In genomic region chr10:73010897-73011296, GRCm38 (mm10) we compare ENCODE assay signal across 17 mouse cellular contexts.
DNase-seq lines count a peak whose midpoint lies in the region; ATAC-seq and TF ChIP-seq lines count a peak whose summit lies in the region.
"Had no signal": no experiment of that assay in that cellular context is flagged by ENCODE, and none has a peak within 500 bp of the region (broad histone marks: within the 10 kb centered on the region; RNA-seq: fewer than 3 reads in every experiment).

No protein-coding gene starts in this region.

- no peak overlapping the region for H3K27ac ChIP-seq in hindbrain, postnatal 0 days
- H3K27ac ChIP-seq in hindbrain, embryonic 16.5 days (ENCODE audit: low read depth, low read length) = no peak overlapping the region
- H3K27ac ChIP-seq in neural tube, embryonic 11.5 days (ENCODE audit: low read depth, low read length) = no peak overlapping the region
- no peak overlapping the region for H3K27ac ChIP-seq in stomach, postnatal 0 days (replicated peaks)
- no peak overlapping the region for H3K27ac ChIP-seq in gastrocnemius, adult 2 months
- H3K27ac ChIP-seq: embryonic facial prominence, embryonic 12.5 days; hindbrain, embryonic 13.5 days; midbrain, embryonic 10.5 days; stomach, embryonic 15.5 days had no signal

- ATAC-seq in hindbrain, postnatal 0 days = no peak
- ATAC-seq in hindbrain, embryonic 16.5 days = no peak
- no peak for ATAC-seq in neural tube, embryonic 11.5 days (ENCODE audit: insufficient read depth, low FRiP score, low TSS enrichment)
- ATAC-seq in Patski = no peak
- ATAC-seq in stomach, postnatal 0 days (ENCODE audit: low FRiP score, low TSS enrichment) = no peak
- ATAC-seq: lung, postnatal 0 days had no signal

- no peak overlapping the region for H3K4me3 ChIP-seq in hindbrain, postnatal 0 days (ENCODE audit: low read length)
- H3K4me3 ChIP-seq in hindbrain, embryonic 16.5 days (ENCODE audit: low read length) = no peak overlapping the region
- H3K4me3 ChIP-seq in neural tube, embryonic 11.5 days (ENCODE audit: low read depth, low read length) = no peak overlapping the region
- H3K4me3 ChIP-seq in stomach, postnatal 0 days (ENCODE audit: low read depth, low read length) = no peak overlapping the region
- no peak overlapping the region for H3K4me3 ChIP-seq in gastrocnemius, adult 2 months
- H3K4me3 ChIP-seq: embryonic facial prominence, embryonic 12.5 days; heart, embryonic 12.5 days; hindbrain, embryonic 13.5 days; midbrain, embryonic 10.5 days; stomach, embryonic 15.5 days had no signal

- intact Hi-C loops in gastrocnemius, adult 2 months (cut with DNase I) = no loop called here

- no peak for TF ChIP-seq EP300 in stomach, postnatal 0 days (optimal IDR thresholded peaks at IDR 0.05)

- no peak for DNase-seq in hindbrain, postnatal 0 days (ENCODE audit: low spot score)
- DNase-seq in neural tube, embryonic 11.5 days (ENCODE audit: low spot score) = peak; percentile 12
- DNase-seq in neural tube, embryonic 10.5 days (ENCODE audit: extremely low spot score, low spot score) = no peak
- no peak for DNase-seq in Patski (ENCODE audit: low read depth, low spot score)
- no peak for DNase-seq in stomach, postnatal 0 days (ENCODE audit: low spot score)
- no peak for DNase-seq in gastrocnemius, adult 2 months
- DNase-seq: cerebellum, adult 2 months; gastrocnemius, postnatal 25 days; kidney, postnatal 14 days; liver had no signal

- in situ Hi-C loops in Patski (cut with MboI; ENCODE audit: low pct_unique_long_range_greater_than_20kb) = no loop called here

- H3K36me3 ChIP-seq in hindbrain, postnatal 0 days (ENCODE audit: insufficient read depth, low read length) = no peaks in the 10 kb centered on the region
- H3K36me3 ChIP-seq in hindbrain, embryonic 16.5 days (ENCODE audit: control insufficient read depth, insufficient read depth, low read length) = no peaks in the 10 kb centered on the region
- no peaks in the 10 kb centered on the region for H3K36me3 ChIP-seq in neural tube, embryonic 11.5 days (ENCODE audit: control insufficient read depth, insufficient read depth, low read length)
- H3K36me3 ChIP-seq in stomach, postnatal 0 days (ENCODE audit: control insufficient read depth, insufficient read depth, low read length) = no peaks in the 10 kb centered on the region
- H3K36me3 ChIP-seq: embryonic facial prominence, embryonic 12.5 days; heart, embryonic 12.5 days; hindbrain, embryonic 13.5 days; midbrain, embryonic 10.5 days; stomach, embryonic 15.5 days had no signal

- 76% methylated on average over 3 of the region's 3 CpGs for WGBS in hindbrain, postnatal 0 days
- 59% methylated on average over 3 of the region's 3 CpGs for WGBS in hindbrain, embryonic 16.5 days
- WGBS in neural tube, embryonic 11.5 days = 67% methylated on average over 3 of the region's 3 CpGs
- 59% methylated on average over 3 of the region's 3 CpGs for WGBS in stomach, postnatal 0 days

- no peaks in the 10 kb centered on the region for H3K27me3 ChIP-seq in hindbrain, postnatal 0 days (ENCODE audit: insufficient read depth, low read length)
- no peaks in the 10 kb centered on the region for H3K27me3 ChIP-seq in hindbrain, embryonic 16.5 days (replicated peaks; ENCODE audit: control insufficient read depth, insufficient read depth, low read length)
- H3K27me3 ChIP-seq in neural tube, embryonic 11.5 days (ENCODE audit: control insufficient read depth, insufficient read depth, low read length) = no peaks in the 10 kb centered on the region
- H3K27me3 ChIP-seq in Patski = peaks cover 6% of the 10 kb centered on the region
- H3K27me3 ChIP-seq in stomach, postnatal 0 days (ENCODE audit: control insufficient read depth, insufficient read depth, low read length) = no peaks in the 10 kb centered on the region
- H3K27me3 ChIP-seq: embryonic facial prominence, embryonic 12.5 days; heart, embryonic 12.5 days; hindbrain, embryonic 13.5 days; stomach, embryonic 15.5 days had no signal

- no peak overlapping the region for H3K9ac ChIP-seq in hindbrain, postnatal 0 days (replicated peaks; ENCODE audit: low read length)
- no peak overlapping the region for H3K9ac ChIP-seq in hindbrain, embryonic 16.5 days (ENCODE audit: low read depth, low read length)
- no peak overlapping the region for H3K9ac ChIP-seq in neural tube, embryonic 11.5 days (ENCODE audit: low read length)
- H3K9ac ChIP-seq in stomach, postnatal 0 days (ENCODE audit: low read length) = no peak overlapping the region
- H3K9ac ChIP-seq: embryonic facial prominence, embryonic 12.5 days; heart, embryonic 12.5 days; hindbrain, embryonic 13.5 days; stomach, embryonic 15.5 days had no signal

- H3K4me2 ChIP-seq in hindbrain, postnatal 0 days (ENCODE audit: low read depth, low read length) = no peak overlapping the region
- H3K4me2 ChIP-seq in hindbrain, embryonic 16.5 days (ENCODE audit: low read length) = no peak overlapping the region
- H3K4me2 ChIP-seq in neural tube, embryonic 11.5 days (ENCODE audit: low read depth) = no peak overlapping the region
- no peak overlapping the region for H3K4me2 ChIP-seq in stomach, postnatal 0 days (replicated peaks; ENCODE audit: low read depth)
- H3K4me2 ChIP-seq: embryonic facial prominence, embryonic 12.5 days; heart, embryonic 12.5 days; hindbrain, embryonic 13.5 days; stomach, embryonic 15.5 days had no signal

- POLR2A ChIA-PET in Patski (lab: Charles Lee) = no interaction called here

- CTCF ChIA-PET in Patski (lab: Charles Lee) = interaction anchor here (1.0 to 1.4 kb wide), 2 partner anchors 14 to 22 kb away, joined by 4 to 5 read pairs; no protein-coding TSS in a partner anchor

- peak; percentile 30; the same call in 1 of the 2 replicates for TF ChIP-seq CTCF in hindbrain, postnatal 0 days (IDR thresholded peaks at IDR 0.05; ENCODE audit: low read depth)
- peak; percentile 33 for TF ChIP-seq CTCF in Patski (IDR thresholded peaks at IDR 0.05)
- TF ChIP-seq CTCF in stomach, postnatal 0 days (IDR thresholded peaks at IDR 0.05; ENCODE audit: low read depth) = 0 out of 2 replicates have a peak, but pooled peaks have one; percentile 25
- TF ChIP-seq CTCF in gastrocnemius, adult 2 months (IDR thresholded peaks at IDR 0.05) = no peak

- H3K9me3 ChIP-seq in hindbrain, postnatal 0 days (ENCODE audit: low read length) = no peaks in the 10 kb centered on the region
- H3K9me3 ChIP-seq in hindbrain, embryonic 16.5 days (ENCODE audit: control insufficient read depth, low read length) = no peaks in the 10 kb centered on the region; the same call in 1 of the 2 replicates
- H3K9me3 ChIP-seq in neural tube, embryonic 11.5 days (ENCODE audit: control insufficient read depth, low read length) = no peaks in the 10 kb centered on the region
- no peaks in the 10 kb centered on the region for H3K9me3 ChIP-seq in stomach, postnatal 0 days (ENCODE audit: control insufficient read depth, low read length)
- H3K9me3 ChIP-seq: embryonic facial prominence, embryonic 12.5 days; hindbrain, embryonic 13.5 days; midbrain, embryonic 10.5 days; stomach, embryonic 15.5 days had no signal

- no peaks in the 10 kb centered on the region for H3K4me1 ChIP-seq in hindbrain, postnatal 0 days (ENCODE audit: insufficient read depth, low read length)
- no peaks in the 10 kb centered on the region for H3K4me1 ChIP-seq in hindbrain, embryonic 16.5 days (ENCODE audit: control insufficient read depth, insufficient read depth, low read depth, low read length)
- no peaks in the 10 kb centered on the region for H3K4me1 ChIP-seq in neural tube, embryonic 11.5 days (ENCODE audit: control insufficient read depth, insufficient read depth, low read length)
- H3K4me1 ChIP-seq in stomach, postnatal 0 days (replicated peaks; ENCODE audit: control insufficient read depth, insufficient read depth) = no peaks in the 10 kb centered on the region
- H3K4me1 ChIP-seq: embryonic facial prominence, embryonic 12.5 days; heart, embryonic 12.5 days; hindbrain, embryonic 13.5 days; midbrain, embryonic 10.5 days; stomach, embryonic 15.5 days had no signal
